Mouse (Mus musculus): ENCODE data around the gene Cidec. TPM values are rescaled to one million over a fixed set of nuclear protein-coding genes. Genes with fewer than 3 reads are reported as not detected.
A peak's percentile ranks its signal among the peaks of the same experiment; 100 is the strongest.

Gene Cidec
- polyA plus RNA-seq, 1 experiment from 2014 or later, result 0.10 TPM

DNA sequence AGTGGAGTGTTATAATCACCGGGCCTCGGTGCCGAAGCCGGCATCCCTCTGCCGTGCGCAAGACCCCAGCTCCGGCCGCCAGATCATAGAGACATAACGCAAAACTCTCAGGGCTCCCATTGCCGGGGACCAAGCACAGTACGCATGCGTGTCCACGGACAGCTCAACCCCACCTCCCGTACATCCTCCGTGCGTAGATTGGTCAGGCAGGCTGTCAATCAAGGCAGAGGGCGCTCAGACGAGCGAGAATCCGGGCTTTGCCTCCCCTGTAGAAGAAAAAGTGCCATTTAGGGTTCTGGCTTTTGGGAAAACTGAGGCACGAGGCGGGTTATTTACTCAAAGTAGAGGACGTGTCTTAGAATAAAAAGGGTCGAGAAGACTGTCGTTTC lies 16.4 kb downstream of the Cidec start, which contains the start of gene Rpusd3:
Rpusd3 (minus strand) TSS at position 142 of the 389 bp plus-strand sequence.
- Histone ChIP-seq H3K27me3 (ENCODE audit: insufficient read depth, poor library complexity, severe bottlenecking) (no peaks in the 10 kb centered on the region), H3K4me3 (peak within 1 kb of the TSS; percentile 74), H3K27ac (peak within 1 kb of the TSS; percentile 84), H3K36me3 (peaks cover 25% of the 10 kb centered on the region), H3K4me1 (peaks cover 13% of the 10 kb centered on the region), H3K9me3 (no peaks in the 10 kb centered on the region)
- peak; percentile 97 for DNase-seq (ENCODE audit: low spot score)
- under 1% methylated on average over 25 of the region's 25 CpGs for WGBS

DNA sequence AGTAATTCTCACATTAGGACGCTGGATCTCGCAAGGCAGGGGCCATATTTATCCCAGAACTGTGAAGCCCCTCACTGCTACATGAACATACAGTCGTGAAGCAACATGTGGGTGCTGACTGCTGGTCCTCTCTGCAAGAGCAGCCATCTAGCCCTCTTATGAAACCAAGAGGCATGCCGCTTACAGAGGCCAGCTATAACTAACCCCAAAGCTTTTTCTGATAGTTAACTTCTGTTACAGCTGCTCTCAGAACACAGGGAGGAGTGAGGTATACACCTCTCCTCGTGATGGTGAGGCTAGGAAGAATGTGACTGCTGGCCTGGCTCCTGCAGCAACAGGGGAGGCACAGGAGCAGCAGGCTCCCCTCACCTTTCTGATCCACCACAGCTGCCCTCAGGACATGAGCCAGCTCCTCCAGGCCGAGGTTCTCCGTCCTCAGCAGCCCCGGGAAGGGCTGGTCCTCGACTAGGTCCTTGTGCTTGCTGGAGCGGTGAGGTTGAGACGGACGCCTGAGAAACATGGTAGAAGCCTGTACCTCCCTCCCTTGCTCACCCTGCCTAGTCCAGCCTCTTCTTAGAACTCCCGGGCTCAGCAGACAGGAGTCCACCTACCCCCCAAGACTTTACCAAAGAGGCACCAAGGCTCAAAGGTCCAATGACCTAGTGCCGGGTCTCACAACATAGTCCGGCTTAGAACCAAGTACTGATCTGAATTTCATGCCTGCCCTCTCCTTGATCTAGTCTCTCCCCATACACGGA lies 16.9 kb downstream of the Cidec start:
- peak; percentile 84 for DNase-seq (ENCODE audit: low spot score)
- Histone ChIP-seq H3K4me3 (peak overlapping the region; percentile 74), H3K27me3 (ENCODE audit: insufficient read depth, poor library complexity, severe bottlenecking) (no peaks in the 10 kb centered on the region), H3K36me3 (peaks cover 27% of the 10 kb centered on the region), H3K27ac (peak overlapping the region; percentile 84), H3K4me1 (peaks cover 13% of the 10 kb centered on the region), H3K9me3 (no peaks in the 10 kb centered on the region)
- 15% methylated on average over 16 of the region's 16 CpGs for WGBS

DNA sequence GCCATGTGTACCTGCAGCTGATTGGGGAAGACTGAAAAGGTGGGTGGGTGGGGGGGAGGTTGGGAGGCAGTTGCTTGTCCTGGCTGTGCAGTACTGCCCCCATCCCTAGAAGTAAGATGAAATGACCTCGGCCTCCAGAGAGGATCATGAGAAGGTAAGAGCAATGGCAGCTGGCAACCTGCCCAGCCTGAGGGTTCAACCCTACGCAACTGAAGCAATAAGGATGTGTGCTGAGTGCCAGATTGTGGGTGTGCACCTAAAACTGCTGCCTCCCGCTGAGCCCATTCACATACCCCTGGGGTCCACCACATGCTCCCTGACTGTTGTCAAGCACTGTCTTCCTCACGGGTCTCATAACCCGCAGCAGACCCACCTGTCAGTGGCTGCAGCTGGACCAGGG lies 19.1 kb downstream of the Cidec start:
- DNase-seq (ENCODE audit: low spot score), result no peak
- Histone ChIP-seq H3K27me3 (ENCODE audit: insufficient read depth, poor library complexity, severe bottlenecking) (no peaks in the 10 kb centered on the region), H3K4me1 (peaks cover 13% of the 10 kb centered on the region), H3K36me3 (peaks cover 27% of the 10 kb centered on the region), H3K27ac (no peak overlapping the region), H3K4me3 (no peak overlapping the region), H3K9me3 (no peaks in the 10 kb centered on the region)
- WGBS, result 81% methylated on average over 5 of the region's 5 CpGs

DNA sequence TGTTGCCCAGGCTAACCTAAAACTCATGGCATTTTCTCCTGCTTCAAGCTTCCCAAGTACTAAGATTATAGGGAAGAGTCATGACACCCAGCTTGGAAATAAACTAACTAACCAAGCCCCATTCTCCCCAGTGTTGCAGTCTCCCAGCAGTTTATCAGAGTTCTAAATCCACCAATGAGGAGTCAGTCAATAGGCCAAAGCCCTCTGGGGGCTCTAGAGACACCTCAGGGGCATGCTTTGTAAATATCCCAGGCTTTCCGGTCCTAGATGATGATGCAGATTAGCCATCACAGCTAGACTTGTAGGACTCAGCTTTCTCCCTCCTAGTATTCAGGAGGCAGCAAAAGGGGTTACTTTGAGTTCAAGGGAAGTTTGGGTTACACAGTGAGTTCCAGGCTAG lies 25.6 kb downstream of the Cidec start:
- Histone ChIP-seq H3K36me3 (peaks cover 14% of the 10 kb centered on the region), H3K27me3 (ENCODE audit: insufficient read depth, poor library complexity, severe bottlenecking) (no peaks in the 10 kb centered on the region), H3K27ac (no peak overlapping the region), H3K4me3 (no peak overlapping the region), H3K9me3 (no peaks in the 10 kb centered on the region), H3K4me1 (no peaks in the 10 kb centered on the region)
- no peak for DNase-seq (ENCODE audit: low spot score)
- WGBS, result 65% methylated on average over 1 of the region's 1 CpGs

DNA sequence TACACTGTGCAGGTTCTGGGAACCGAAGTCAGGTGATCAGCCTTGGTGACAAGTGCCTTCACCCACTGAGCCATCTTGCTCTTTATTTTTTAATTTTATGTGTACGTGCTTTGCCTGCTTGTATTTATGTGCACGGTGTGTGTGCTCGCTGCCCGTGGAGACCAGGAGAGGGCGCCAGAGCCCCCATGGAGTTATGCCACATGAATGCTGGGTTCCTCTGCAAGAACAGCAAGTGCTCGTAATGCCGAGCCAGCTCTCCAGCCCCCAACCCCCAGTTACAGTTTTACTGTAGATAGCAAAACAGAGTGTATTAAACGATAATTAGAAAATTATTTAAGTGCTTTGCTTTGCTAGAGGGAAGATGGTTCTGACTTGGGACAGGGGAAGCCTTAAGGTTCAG lies 28.9 kb downstream of the Cidec start:
- 71% methylated on average over 9 of the region's 9 CpGs for WGBS
- Histone ChIP-seq H3K27me3 (ENCODE audit: insufficient read depth, poor library complexity, severe bottlenecking) (no peaks in the 10 kb centered on the region), H3K4me1 (0 out of 2 replicates have a peak, but pooled peaks cover 3% of the 10 kb centered on the region), H3K36me3 (0 out of 2 replicates have a peak, but pooled peaks cover 4% of the 10 kb centered on the region), H3K9me3 (no peaks in the 10 kb centered on the region), H3K27ac (no peak overlapping the region), H3K4me3 (no peak overlapping the region)
- no peak for DNase-seq (ENCODE audit: low spot score)

DNA sequence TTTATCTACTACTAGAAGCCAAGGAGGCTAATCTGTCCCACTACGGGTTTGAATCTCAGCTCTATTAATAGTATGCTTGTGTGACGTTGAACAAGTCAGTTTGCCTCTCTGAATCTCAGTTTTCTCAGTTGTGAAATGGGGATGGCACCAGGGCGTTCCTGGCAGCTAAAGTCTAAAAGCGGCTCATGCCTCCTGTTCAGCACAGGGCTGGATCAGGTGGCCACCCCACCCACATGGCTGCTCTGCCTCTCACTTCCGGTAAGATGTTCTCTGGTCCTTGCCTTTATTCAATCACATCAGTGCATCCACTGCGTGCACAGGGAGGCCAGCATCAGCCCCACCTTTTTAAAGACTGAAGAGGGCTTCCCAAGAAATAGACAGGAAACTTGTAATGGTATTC lies 30.1 kb downstream of the Cidec start:
- H3K4me1 ChIP-seq, result 0 out of 2 replicates have a peak, but pooled peaks cover 3% of the 10 kb centered on the region
- no peak for DNase-seq (ENCODE audit: low spot score)
- H3K4me3 ChIP-seq, result no peak overlapping the region
- no peak overlapping the region for H3K27ac ChIP-seq
- 0 out of 2 replicates have a peak, but pooled peaks cover 4% of the 10 kb centered on the region for H3K36me3 ChIP-seq
- H3K9me3 ChIP-seq, result no peaks in the 10 kb centered on the region
- WGBS, result 78% methylated on average over 6 of the region's 6 CpGs
- no peaks in the 10 kb centered on the region for H3K27me3 ChIP-seq (ENCODE audit: insufficient read depth, poor library complexity, severe bottlenecking)

DNA sequence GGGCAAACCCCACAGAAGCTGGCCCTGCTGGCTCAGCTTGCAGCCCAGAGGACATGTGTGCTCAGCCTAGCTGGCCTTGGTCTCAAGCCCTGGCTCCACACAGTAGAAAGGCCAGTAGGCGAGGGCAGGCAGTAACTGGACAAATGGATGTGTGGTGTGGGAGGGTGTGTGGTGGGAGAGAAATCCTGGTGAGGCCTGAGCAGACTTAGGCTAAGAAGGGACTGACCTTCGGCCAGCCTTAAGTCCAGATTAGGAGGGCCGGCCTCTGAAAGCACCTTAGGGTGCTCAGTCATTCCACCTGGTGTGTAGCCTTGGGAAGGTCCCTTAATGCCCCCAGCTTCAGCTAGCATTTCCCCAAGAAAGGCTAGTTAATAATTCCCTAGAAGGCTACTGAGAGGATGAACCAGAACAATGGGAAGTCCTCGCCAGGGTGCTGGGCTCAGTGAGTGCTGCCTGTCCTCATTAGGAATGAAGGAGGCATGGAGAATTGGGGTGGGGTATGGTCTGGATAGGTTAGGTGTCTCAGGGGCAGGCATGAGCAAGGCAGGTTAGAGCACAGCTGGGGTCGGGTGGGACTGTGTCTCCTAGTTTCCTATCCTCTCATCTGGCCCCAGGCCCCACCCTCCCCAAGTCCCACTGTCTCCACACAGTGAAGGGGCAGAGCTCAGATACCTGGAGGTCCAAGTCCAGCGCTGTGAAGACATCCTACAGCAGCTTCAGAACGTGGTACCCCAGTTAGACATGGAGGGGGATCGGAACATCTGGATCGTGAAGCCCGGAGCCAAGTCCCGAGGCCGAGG lies 30.7 kb downstream of the Cidec start:
- 0 out of 2 replicates have a peak, but pooled peaks cover 4% of the 10 kb centered on the region for H3K36me3 ChIP-seq
- H3K4me1 ChIP-seq, result 0 out of 2 replicates have a peak, but pooled peaks cover 3% of the 10 kb centered on the region
- H3K27me3 ChIP-seq (ENCODE audit: insufficient read depth, poor library complexity, severe bottlenecking), result no peaks in the 10 kb centered on the region
- no peak overlapping the region for H3K4me3 ChIP-seq
- H3K27ac ChIP-seq, result no peak overlapping the region
- 71% methylated on average over 12 of the region's 12 CpGs for WGBS
- no peak for DNase-seq (ENCODE audit: low spot score)
- no peaks in the 10 kb centered on the region for H3K9me3 ChIP-seq

DNA sequence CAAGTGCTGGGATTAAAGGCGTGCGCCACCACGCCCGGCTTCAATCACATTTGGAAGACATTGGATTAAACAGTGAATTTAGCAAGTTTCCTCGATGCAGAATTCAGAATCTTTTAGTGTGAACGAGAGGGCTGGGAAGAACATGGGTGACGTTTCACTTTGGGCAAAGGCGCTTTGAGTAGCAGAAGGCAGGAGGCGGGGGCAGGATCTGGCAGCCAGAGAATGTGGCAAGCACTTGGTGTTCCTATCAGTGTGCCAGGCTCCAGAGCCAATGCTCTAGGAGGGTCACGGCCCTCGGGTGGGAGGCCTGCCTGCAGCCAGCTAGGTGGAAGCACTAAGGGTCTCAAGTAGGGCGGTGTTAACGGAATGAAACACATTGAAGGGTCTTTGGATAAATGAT lies 33.5 kb downstream of the Cidec start:
- 86% methylated on average over 13 of the region's 13 CpGs for WGBS
- Histone ChIP-seq H3K4me3 (no peak overlapping the region), H3K36me3 (0 out of 2 replicates have a peak, but pooled peaks cover under 1% of the 10 kb centered on the region), H3K4me1 (0 out of 2 replicates have a peak, but pooled peaks cover 3% of the 10 kb centered on the region), H3K27ac (no peak overlapping the region), H3K9me3 (no peaks in the 10 kb centered on the region), H3K27me3 (ENCODE audit: insufficient read depth, poor library complexity, severe bottlenecking) (no peaks in the 10 kb centered on the region)
- no peak for DNase-seq (ENCODE audit: low spot score)

DNA sequence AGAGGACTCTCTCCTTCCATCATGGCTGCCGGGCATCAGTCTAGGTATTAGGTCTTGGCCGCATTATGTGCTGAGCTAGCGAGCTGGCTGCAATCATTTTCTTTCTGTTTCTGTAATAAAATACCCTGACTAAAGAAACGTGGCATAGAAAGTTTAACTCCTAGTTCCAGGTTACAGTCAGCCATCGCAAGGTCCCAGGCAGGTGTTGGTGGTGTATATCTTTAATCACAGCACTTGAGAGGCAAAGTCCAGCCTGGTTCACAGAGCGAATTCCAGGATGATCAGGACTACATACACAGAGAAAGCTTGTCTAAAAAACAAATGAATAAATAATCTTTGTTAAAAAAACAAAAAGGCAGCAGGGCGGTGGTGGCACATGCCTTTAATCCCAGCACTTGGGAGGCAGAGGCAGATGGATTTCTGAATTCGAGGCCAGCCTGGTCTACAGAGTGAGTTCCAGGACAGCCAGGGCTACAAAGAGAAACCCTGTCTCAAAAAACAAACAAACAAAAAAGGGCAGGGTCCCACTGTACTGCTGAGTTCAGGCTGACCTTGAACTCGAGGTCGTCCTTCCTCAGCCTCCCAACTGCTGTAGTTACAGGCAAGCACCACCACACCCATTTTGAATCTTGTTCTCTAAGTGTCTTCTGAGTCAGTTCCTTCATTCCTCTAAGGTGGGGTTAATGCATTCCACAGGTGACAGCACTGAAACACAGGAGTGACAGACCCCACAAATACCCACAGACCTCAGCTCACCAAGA lies 39.1 kb downstream of the Cidec start:
- H3K4me1 ChIP-seq, result peaks cover 14% of the 10 kb centered on the region
- no peaks in the 10 kb centered on the region for H3K27me3 ChIP-seq (ENCODE audit: insufficient read depth, poor library complexity, severe bottlenecking)
- peaks cover 9% of the 10 kb centered on the region for H3K36me3 ChIP-seq
- H3K27ac ChIP-seq, result no peak overlapping the region
- DNase-seq (ENCODE audit: low spot score), result no peak
- 79% methylated on average over 10 of the region's 10 CpGs for WGBS
- H3K4me3 ChIP-seq, result no peak overlapping the region
- H3K9me3 ChIP-seq, result no peaks in the 10 kb centered on the region

DNA sequence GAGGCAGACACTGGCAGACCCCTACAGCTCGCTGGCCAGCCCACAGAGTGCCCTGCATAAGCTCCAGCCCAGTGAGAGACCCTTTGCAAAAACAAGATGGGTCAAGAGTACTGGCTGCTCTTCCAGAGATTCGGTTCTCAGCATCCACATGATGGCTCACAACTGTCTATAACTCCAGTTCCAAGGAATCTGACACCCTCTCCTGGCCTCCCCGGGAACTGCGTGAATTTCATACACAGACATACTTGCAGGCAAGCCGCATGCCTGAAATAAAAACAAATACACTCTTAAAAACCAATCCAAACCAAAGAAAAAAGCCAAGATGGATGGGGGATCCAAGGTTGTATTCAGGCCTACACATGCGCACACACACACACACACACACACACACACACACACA lies 40.1 kb downstream of the Cidec start:
- WGBS, result 90% methylated on average over 6 of the region's 6 CpGs
- Histone ChIP-seq H3K36me3 (peaks cover 16% of the 10 kb centered on the region), H3K9me3 (no peaks in the 10 kb centered on the region), H3K27ac (no peak overlapping the region), H3K4me1 (peaks cover 14% of the 10 kb centered on the region), H3K4me3 (no peak overlapping the region), H3K27me3 (ENCODE audit: insufficient read depth, poor library complexity, severe bottlenecking) (no peaks in the 10 kb centered on the region)
- no peak for DNase-seq (ENCODE audit: low spot score)

DNA sequence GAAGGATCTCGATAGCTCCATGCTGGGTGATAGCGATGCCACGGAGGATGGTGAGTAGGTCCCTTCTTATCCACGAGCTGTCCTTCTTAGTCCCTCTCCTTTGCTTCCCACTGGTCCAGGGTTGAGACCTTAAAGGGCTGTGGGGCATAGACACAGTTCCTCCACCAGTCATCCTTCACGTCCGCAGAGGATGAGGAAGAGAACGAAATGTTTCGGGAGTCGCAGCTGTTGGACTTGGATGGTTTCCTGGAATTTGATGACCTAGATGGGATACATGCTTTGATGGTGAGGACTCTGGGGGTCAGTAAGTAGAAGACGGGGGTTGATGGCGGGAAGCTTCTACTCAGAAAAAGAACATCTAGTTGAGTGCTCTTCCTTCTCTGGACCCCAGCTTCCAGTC lies 40.7 kb downstream of the Cidec start:
- WGBS, result 92% methylated on average over 11 of the region's 11 CpGs

DNA sequence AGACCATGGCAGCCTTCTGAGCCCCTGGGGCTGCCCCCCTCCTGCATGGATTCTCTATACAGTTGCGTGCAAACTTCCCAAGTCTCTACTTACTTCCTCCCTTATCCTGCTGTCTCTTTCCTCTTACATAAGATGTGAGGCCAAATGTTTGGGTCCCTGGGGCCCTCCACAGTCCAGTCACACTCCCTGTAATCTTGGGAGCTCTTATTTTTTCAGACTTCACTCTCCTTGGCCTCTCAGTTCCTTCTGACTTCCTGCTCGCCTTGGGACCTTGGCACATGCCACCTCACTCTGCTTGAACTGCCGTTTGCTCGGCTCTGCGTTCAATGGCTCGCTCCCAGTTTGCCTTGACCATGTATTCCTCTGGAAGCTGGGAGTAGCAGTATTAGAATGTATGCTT lies 41.6 kb downstream of the Cidec start:
- Histone ChIP-seq H3K9me3 (no peaks in the 10 kb centered on the region), H3K27me3 (ENCODE audit: insufficient read depth, poor library complexity, severe bottlenecking) (no peaks in the 10 kb centered on the region), H3K36me3 (peaks cover 31% of the 10 kb centered on the region), H3K4me1 (peaks cover 14% of the 10 kb centered on the region), H3K4me3 (no peak overlapping the region), H3K27ac (no peak overlapping the region)
- DNase-seq (ENCODE audit: low spot score), result no peak
- 77% methylated on average over 6 of the region's 6 CpGs for WGBS

More for the DNA sequence above, 40.7 kb downstream of the Cidec start:
- Histone ChIP-seq H3K27me3 (ENCODE audit: insufficient read depth, poor library complexity, severe bottlenecking) (no peaks in the 10 kb centered on the region), H3K4me1 (peaks cover 14% of the 10 kb centered on the region), H3K9me3 (no peaks in the 10 kb centered on the region), H3K27ac (no peak overlapping the region), H3K36me3 (peaks cover 22% of the 10 kb centered on the region), H3K4me3 (no peak overlapping the region)
- no peak for DNase-seq (ENCODE audit: low spot score)

Data from heart, embryonic 10.5 days (tissue).